Mouse (Mus musculus): ENCODE data around the gene Itm2b. TPM values are rescaled to one million over a fixed set of nuclear protein-coding genes. Genes with fewer than 3 reads are reported as not detected.

Itm2b gene
- polyA plus RNA-seq, 1 experiment from 2014 or later = 754 TPM

- Histone ChIP-seq H3K4me3 (ENCODE audit: low read depth, low read length) (no peak overlapping the region), H3K9me3 (replicated peaks; ENCODE audit: control insufficient read depth, low read length) (no peaks in the 10 kb centered on the region), H3K9ac (ENCODE audit: low read length) (no peak overlapping the region), H3K4me1 (ENCODE audit: control insufficient read depth, insufficient read depth, low read length) (peaks cover 8% of the 10 kb centered on the region; the same call in 1 of the 2 replicates), H3K36me3 (ENCODE audit: control insufficient read depth, insufficient read depth, low read length) (peaks cover 25% of the 10 kb centered on the region), H3K4me2 (ENCODE audit: low read length) (no peak overlapping the region), H3K27me3 (replicated peaks; ENCODE audit: control insufficient read depth, insufficient read depth, low read length) (no peaks in the 10 kb centered on the region), H3K27ac (ENCODE audit: low read depth, low read length) (no peak overlapping the region)
- DNase-seq (ENCODE audit: low spot score) (no peak), ATAC-seq (no peak)
- WGBS = 92% methylated on average over 6 of the region's 6 CpGs
Measured at GRCm38 (mm10) chr14:73376920-73377319, 8.2 kb downstream of the Itm2b start.

GRCm38 (mm10) chr14:73375903-73376302 is 9.2 kb downstream of the Itm2b start:
- Histone ChIP-seq H3K36me3 (ENCODE audit: control insufficient read depth, insufficient read depth, low read length) (peaks cover 28% of the 10 kb centered on the region), H3K9ac (ENCODE audit: low read length) (no peak overlapping the region), H3K9me3 (replicated peaks; ENCODE audit: control insufficient read depth, low read length) (no peaks in the 10 kb centered on the region), H3K4me1 (ENCODE audit: control insufficient read depth, insufficient read depth, low read length) (no peaks in the 10 kb centered on the region), H3K27ac (ENCODE audit: low read depth, low read length) (no peak overlapping the region), H3K4me3 (ENCODE audit: low read depth, low read length) (no peak overlapping the region), H3K4me2 (ENCODE audit: low read length) (no peak overlapping the region), H3K27me3 (replicated peaks; ENCODE audit: control insufficient read depth, insufficient read depth, low read length) (no peaks in the 10 kb centered on the region)
- whole genome bisulfite sequencing = 42% methylated on average over 8 of the region's 8 CpGs
- DNase-seq (ENCODE audit: low spot score) (no peak), ATAC-seq (peak; percentile 43)

- no peak overlapping the region for H3K9ac ChIP-seq (ENCODE audit: low read length)
- no peaks in the 10 kb centered on the region for H3K27me3 ChIP-seq (replicated peaks; ENCODE audit: control insufficient read depth, insufficient read depth, low read length)
- no peak overlapping the region for H3K27ac ChIP-seq (ENCODE audit: low read depth, low read length)
- no peak overlapping the region for H3K4me3 ChIP-seq (ENCODE audit: low read depth, low read length)
- H3K4me1 ChIP-seq (ENCODE audit: control insufficient read depth, insufficient read depth, low read length) = no peaks in the 10 kb centered on the region
- ATAC-seq (no peak), DNase-seq (ENCODE audit: low spot score) (no peak)
- H3K9me3 ChIP-seq (replicated peaks; ENCODE audit: control insufficient read depth, low read length) = no peaks in the 10 kb centered on the region
- 87% methylated on average over 8 of the region's 8 CpGs for WGBS
- peaks cover 29% of the 10 kb centered on the region for H3K36me3 ChIP-seq (ENCODE audit: control insufficient read depth, insufficient read depth, low read length)
- H3K4me2 ChIP-seq (ENCODE audit: low read length) = no peak overlapping the region
Measured at GRCm38 (mm10) chr14:73375445-73375844, 9.6 kb downstream of the Itm2b start.

DNA sequence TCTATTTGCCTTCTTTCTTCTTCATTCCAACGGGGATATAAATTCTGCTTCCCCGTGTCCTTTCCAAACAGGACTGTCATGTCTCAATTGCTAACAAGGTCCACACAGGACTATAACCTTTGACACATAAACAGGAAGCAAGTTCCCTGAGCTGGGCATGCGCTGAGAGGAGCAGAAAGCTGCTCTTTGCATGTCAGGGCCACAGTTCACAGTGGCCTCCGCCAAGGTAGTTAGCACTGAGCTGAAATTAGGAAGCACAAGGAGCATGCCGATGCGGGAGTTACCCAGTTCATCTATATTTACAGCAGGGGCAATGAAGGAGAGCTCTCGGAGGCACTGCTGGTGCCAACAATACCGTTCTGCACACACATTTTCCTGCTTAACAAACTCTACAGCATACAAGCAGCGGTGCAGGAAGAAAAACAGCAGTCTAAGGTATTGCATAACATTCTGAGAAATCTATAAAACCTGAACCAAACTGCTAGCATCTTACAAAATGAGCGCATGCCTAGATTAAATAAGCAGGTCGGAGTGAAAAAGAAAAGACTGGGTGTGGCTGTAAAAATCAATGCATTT is 10.7 kb downstream of the Itm2b start:
- peaks cover 30% of the 10 kb centered on the region for H3K36me3 ChIP-seq (ENCODE audit: control insufficient read depth, insufficient read depth, low read length)
- H3K9me3 ChIP-seq (replicated peaks; ENCODE audit: control insufficient read depth, low read length) = no peaks in the 10 kb centered on the region
- H3K4me1 ChIP-seq (ENCODE audit: control insufficient read depth, insufficient read depth, low read length) = no peaks in the 10 kb centered on the region
- WGBS = 78% methylated on average over 11 of the region's 11 CpGs
- no peak overlapping the region for H3K4me2 ChIP-seq (ENCODE audit: low read length)
- no peak for DNase-seq (ENCODE audit: low spot score)
- ATAC-seq = no peak
- H3K27ac ChIP-seq (ENCODE audit: low read depth, low read length) = no peak overlapping the region
- no peaks in the 10 kb centered on the region for H3K27me3 ChIP-seq (replicated peaks; ENCODE audit: control insufficient read depth, insufficient read depth, low read length)
- no peak overlapping the region for H3K9ac ChIP-seq (ENCODE audit: low read length)
- H3K4me3 ChIP-seq (ENCODE audit: low read depth, low read length) = no peak overlapping the region

DNA sequence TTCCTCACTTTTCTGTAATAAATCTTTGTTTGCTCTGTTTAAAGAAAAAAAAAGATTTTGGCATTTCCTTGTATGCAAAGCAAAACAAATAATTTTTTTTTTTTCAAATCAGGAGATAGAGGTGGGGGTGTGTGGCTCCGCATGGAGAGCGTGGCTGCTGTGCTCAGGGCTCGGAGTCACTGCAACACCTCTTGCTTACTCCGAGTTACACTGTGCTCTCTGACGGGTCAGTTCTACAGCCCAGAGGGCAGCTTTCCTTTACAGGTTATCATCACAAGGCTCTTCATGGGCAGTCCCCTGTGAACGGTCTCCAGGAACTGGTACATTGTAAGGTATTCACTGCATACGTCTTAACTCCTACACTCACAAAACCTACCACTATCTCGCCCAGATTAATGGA is 11.5 kb downstream of the Itm2b start:
- WGBS = 87% methylated on average over 8 of the region's 8 CpGs
- Histone ChIP-seq H3K4me2 (ENCODE audit: low read length) (no peak overlapping the region), H3K4me3 (ENCODE audit: low read depth, low read length) (no peak overlapping the region), H3K36me3 (ENCODE audit: control insufficient read depth, insufficient read depth, low read length) (peaks cover 28% of the 10 kb centered on the region), H3K4me1 (ENCODE audit: control insufficient read depth, insufficient read depth, low read length) (no peaks in the 10 kb centered on the region), H3K27ac (ENCODE audit: low read depth, low read length) (no peak overlapping the region), H3K9me3 (replicated peaks; ENCODE audit: control insufficient read depth, low read length) (no peaks in the 10 kb centered on the region), H3K9ac (ENCODE audit: low read length) (no peak overlapping the region), H3K27me3 (replicated peaks; ENCODE audit: control insufficient read depth, insufficient read depth, low read length) (no peaks in the 10 kb centered on the region)
- ATAC-seq (no peak), DNase-seq (ENCODE audit: low spot score) (no peak)

GRCm38 (mm10) chr14:73372990-73373389 is 12.1 kb downstream of the Itm2b start:
- Histone ChIP-seq H3K9ac (ENCODE audit: low read length) (no peak overlapping the region), H3K4me1 (ENCODE audit: control insufficient read depth, insufficient read depth, low read length) (no peaks in the 10 kb centered on the region), H3K4me2 (ENCODE audit: low read length) (no peak overlapping the region), H3K36me3 (ENCODE audit: control insufficient read depth, insufficient read depth, low read length) (peaks cover 28% of the 10 kb centered on the region), H3K27me3 (replicated peaks; ENCODE audit: control insufficient read depth, insufficient read depth, low read length) (no peaks in the 10 kb centered on the region), H3K4me3 (ENCODE audit: low read depth, low read length) (no peak overlapping the region), H3K9me3 (replicated peaks; ENCODE audit: control insufficient read depth, low read length) (no peaks in the 10 kb centered on the region), H3K27ac (ENCODE audit: low read depth, low read length) (no peak overlapping the region)
- DNase-seq (ENCODE audit: low spot score) (no peak), ATAC-seq (no peak)
- 92% methylated on average over 4 of the region's 4 CpGs for WGBS

GRCm38 (mm10) chr14:73371577-73371976 is 13.5 kb downstream of the Itm2b start:
- Histone ChIP-seq H3K9ac (ENCODE audit: low read length) (no peak overlapping the region), H3K27ac (ENCODE audit: low read depth, low read length) (no peak overlapping the region), H3K36me3 (ENCODE audit: control insufficient read depth, insufficient read depth, low read length) (peaks cover 37% of the 10 kb centered on the region), H3K27me3 (replicated peaks; ENCODE audit: control insufficient read depth, insufficient read depth, low read length) (no peaks in the 10 kb centered on the region), H3K4me3 (ENCODE audit: low read depth, low read length) (no peak overlapping the region), H3K4me1 (ENCODE audit: control insufficient read depth, insufficient read depth, low read length) (no peaks in the 10 kb centered on the region), H3K9me3 (replicated peaks; ENCODE audit: control insufficient read depth, low read length) (no peaks in the 10 kb centered on the region), H3K4me2 (ENCODE audit: low read length) (no peak overlapping the region)
- 94% methylated on average over 4 of the region's 4 CpGs for WGBS
- DNase-seq (ENCODE audit: low spot score) (no peak), ATAC-seq (no peak)

DNA sequence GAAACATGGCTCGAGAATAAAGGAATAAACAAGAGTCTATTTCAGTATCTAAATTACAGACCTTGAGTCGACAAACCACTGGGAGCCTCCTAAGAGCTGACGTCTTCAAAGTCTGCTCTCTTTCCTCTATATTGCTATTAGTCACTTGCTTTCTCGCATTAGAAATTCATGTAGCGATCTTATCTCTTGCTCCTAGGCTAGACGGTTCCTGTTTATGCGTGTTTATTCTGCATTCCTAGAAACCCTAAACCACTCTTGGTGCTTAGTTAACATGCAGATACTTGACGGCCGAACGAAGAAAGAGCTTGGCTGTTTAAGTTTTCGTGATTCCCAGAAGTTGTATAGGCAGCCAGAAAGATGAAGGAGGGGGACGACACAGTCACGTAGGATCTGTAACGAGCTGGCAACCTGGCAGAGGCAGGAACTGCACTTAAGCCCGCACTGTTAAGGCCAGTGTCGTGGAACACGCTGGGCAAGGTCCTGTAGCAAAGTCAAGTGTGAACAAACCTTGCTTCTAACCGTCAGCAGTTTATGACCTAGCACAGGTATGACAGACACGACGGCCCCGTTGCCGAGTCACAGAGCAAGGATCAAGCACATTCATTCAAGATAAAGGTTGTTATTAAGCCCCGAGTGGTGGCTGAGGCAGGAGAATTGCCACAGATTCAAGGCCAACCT is 14.3 kb downstream of the Itm2b start:
- no peak overlapping the region for H3K4me3 ChIP-seq (ENCODE audit: low read depth, low read length)
- H3K36me3 ChIP-seq (ENCODE audit: control insufficient read depth, insufficient read depth, low read length) = peaks cover 44% of the 10 kb centered on the region
- H3K4me2 ChIP-seq (ENCODE audit: low read length) = no peak overlapping the region
- no peaks in the 10 kb centered on the region for H3K27me3 ChIP-seq (replicated peaks; ENCODE audit: control insufficient read depth, insufficient read depth, low read length)
- ATAC-seq (no peak), DNase-seq (ENCODE audit: low spot score) (no peak)
- H3K4me1 ChIP-seq (ENCODE audit: control insufficient read depth, insufficient read depth, low read length) = no peaks in the 10 kb centered on the region
- H3K27ac ChIP-seq (ENCODE audit: low read depth, low read length) = no peak overlapping the region
- H3K9me3 ChIP-seq (replicated peaks; ENCODE audit: control insufficient read depth, low read length) = no peaks in the 10 kb centered on the region
- WGBS = 78% methylated on average over 23 of the region's 23 CpGs
- no peak overlapping the region for H3K9ac ChIP-seq (ENCODE audit: low read length)

DNA sequence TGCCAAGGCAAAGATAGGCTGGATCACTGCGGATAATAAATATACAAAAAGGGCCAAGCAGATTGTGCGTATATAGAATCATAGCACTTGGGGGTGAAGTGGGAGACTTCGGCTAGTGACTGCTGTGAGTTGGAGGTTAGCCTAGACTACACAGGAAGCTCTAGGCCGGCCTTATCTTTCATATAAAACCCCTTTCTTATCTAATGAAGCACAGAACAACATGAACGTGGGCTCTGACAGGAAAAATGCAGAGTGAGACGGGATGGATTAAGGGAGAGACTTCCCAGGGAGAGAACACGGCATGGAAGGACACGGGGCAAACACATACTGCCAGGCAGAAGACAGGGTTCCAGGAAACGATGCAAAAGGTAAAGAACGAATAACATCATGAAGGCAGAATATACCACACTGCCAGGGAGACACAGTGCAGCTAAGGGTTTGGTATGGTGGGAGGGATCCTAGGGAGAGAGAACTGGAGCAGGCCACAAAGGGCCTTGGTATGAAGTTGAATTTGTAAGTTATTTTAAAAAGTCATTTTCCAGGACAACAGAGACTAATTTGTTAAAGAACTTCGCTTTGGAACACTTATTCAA is 14.9 kb downstream of the Itm2b start:
- ATAC-seq (no peak), DNase-seq (ENCODE audit: low spot score) (no peak)
- H3K4me1 ChIP-seq (ENCODE audit: control insufficient read depth, insufficient read depth, low read length) = no peaks in the 10 kb centered on the region
- no peaks in the 10 kb centered on the region for H3K9me3 ChIP-seq (replicated peaks; ENCODE audit: control insufficient read depth, low read length)
- no peak overlapping the region for H3K27ac ChIP-seq (ENCODE audit: low read depth, low read length)
- H3K4me3 ChIP-seq (ENCODE audit: low read depth, low read length) = no peak overlapping the region
- WGBS = 87% methylated on average over 11 of the region's 11 CpGs
- no peak overlapping the region for H3K9ac ChIP-seq (ENCODE audit: low read length)
- H3K27me3 ChIP-seq (replicated peaks; ENCODE audit: control insufficient read depth, insufficient read depth, low read length) = no peaks in the 10 kb centered on the region
- peaks cover 49% of the 10 kb centered on the region for H3K36me3 ChIP-seq (ENCODE audit: control insufficient read depth, insufficient read depth, low read length)
- no peak overlapping the region for H3K4me2 ChIP-seq (ENCODE audit: low read length)

Measured in forebrain, embryonic 14.5 days (tissue).